21 mouse cellular contexts compared by ENCODE assay signal in the genomic region with DNA sequence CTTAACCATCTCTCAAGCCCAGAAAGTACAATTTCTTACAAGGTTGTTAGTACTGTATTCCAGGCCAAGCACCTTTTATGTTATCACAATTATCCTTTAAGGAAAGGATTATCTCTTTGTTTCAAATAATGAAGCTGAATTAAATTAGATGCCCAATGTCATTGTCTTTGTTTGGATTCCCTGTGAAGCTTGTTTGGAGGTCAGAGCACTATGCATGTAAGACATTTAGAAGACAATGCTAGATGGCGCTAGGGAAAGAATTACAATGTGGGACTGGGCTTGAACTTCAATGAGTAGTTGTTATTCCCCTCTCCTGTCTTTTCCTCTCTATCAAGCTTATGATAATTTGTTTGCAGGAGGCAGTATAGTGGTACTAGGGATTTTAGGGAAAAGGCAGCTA. TPM values are rescaled to one million over a fixed set of nuclear protein-coding genes. Genes with fewer than 3 reads are reported as not detected.
"Had no signal": no experiment of that assay in that cellular context is flagged by ENCODE, and none has a peak within 500 bp of the region (broad histone marks: within the 10 kb centered on the region; RNA-seq: fewer than 3 reads in every experiment).

No protein-coding gene starts in this region.

- DNase-seq: cerebellum, adult 9-11 months; cerebellum, postnatal 10 days; cerebellum, postnatal 14 days; cerebellum, postnatal 25 days; cerebellum, postnatal 36 days; embryo, embryonic 11 days; forebrain, postnatal 0 days; gastrocnemius, adult 2 months; gastrocnemius, postnatal 10 days; gastrocnemius, postnatal 14 days; gastrocnemius, postnatal 25 days; gastrocnemius, postnatal 36 days; heart, adult 11 months; heart, adult 18-20 months; heart, adult 2 months had no signal

RNA-seq across cellular contexts. Expression of gene Ptchd1, which starts 28.9 kb away (rescaled TPM):
- total RNA-seq: gastrocnemius, postnatal 36 days; granulocyte monocyte progenitor cell, adult 5-6 weeks; heart, adult 18-20 months had no signal

RNA-seq across cellular contexts. Expression of gene Gm15155, which starts 29.9 kb away (rescaled TPM):
- total RNA-seq: common myeloid progenitor, adult 5-6 weeks; forebrain, postnatal 0 days; gastrocnemius, adult 18-20 months; gastrocnemius, adult 2 months; gastrocnemius, adult 8-10 months; gastrocnemius, postnatal 10 days; gastrocnemius, postnatal 14 days; gastrocnemius, postnatal 25 days; gastrocnemius, postnatal 36 days; gastrocnemius, postnatal 4 days; granulocyte monocyte progenitor cell, adult 5-6 weeks; heart, adult 18-20 months; heart, adult 2 months; heart, adult 8-10 months had no signal
